Mouse (Mus musculus) thymus, postnatal 36 days (tissue): ENCODE results near the gene Gm20894.
"Not testable (repeated sequence)": the region's sequence is repeated elsewhere in the genome, so short reads cannot be mapped to it uniquely, and the experiment has no call there.

Experiments used
- DNase-seq, 2 experiments: peaks; one replicate each; pipeline ENCODE4 v3.0.0; 2022; ENCODE audit warnings: mixed read lengths in 2 of 2

Gm20894 gene

GRCm38 (mm10) chrY:28271412-28271811 lies at the start of gene Gm20894:
Gene Gm20894, minus strand, starts transcription at chrY:28271512.
- DNase-seq, result not testable (repeated sequence)
